Mouse (Mus musculus): ENCODE measurements at regions not wholly inside any gene's neighbourhood (a gene's known extent, or its start where the extent isn't known, plus 50 kb on each side); places are given as distances from the start of the nearest gene placed in this dataset.

DNA sequence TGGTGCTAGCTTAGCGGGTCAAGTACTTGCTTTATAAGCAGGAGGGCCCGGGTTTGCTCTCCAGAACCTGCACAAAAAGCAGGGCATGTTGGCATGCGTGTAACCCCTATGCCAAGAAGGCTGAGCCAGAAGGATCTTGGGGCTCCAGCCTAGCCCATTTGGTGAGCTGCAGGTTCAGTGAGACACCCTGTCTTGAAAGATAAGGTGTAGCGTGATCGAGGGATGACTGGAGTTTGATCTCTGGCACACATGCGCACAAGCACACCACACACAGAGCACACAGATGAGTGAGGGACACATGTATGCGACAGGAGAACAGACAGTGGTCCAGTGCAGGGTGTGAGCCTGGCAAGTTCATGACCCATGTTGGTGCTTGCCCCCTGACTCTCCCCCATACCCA, 152.1 kb downstream of the Gadd45g start:
- no peak overlapping the region for H3K4me3 ChIP-seq (ENCODE audit: low read depth, low read length)
- H3K9me3 ChIP-seq (ENCODE audit: low read length) = no peaks in the 10 kb centered on the region
- no peaks in the 10 kb centered on the region for H3K4me1 ChIP-seq (ENCODE audit: insufficient read depth)
- TF ChIP-seq CTCF (IDR thresholded peaks at IDR 0.05; ENCODE audit: low read depth) = no peak
- H3K27me3 ChIP-seq (ENCODE audit: insufficient read depth, low read length) = no peaks in the 10 kb centered on the region
- no peak overlapping the region for H3K9ac ChIP-seq
- no peaks in the 10 kb centered on the region for H3K36me3 ChIP-seq (ENCODE audit: insufficient read depth)
- 92% methylated on average over 7 of the region's 7 CpGs for WGBS
- no peak overlapping the region for H3K4me2 ChIP-seq (ENCODE audit: low read depth)
- ATAC-seq = no peak
- no peak for DNase-seq
- H3K27ac ChIP-seq (ENCODE audit: low read depth, low read length) = no peak overlapping the region

DNA sequence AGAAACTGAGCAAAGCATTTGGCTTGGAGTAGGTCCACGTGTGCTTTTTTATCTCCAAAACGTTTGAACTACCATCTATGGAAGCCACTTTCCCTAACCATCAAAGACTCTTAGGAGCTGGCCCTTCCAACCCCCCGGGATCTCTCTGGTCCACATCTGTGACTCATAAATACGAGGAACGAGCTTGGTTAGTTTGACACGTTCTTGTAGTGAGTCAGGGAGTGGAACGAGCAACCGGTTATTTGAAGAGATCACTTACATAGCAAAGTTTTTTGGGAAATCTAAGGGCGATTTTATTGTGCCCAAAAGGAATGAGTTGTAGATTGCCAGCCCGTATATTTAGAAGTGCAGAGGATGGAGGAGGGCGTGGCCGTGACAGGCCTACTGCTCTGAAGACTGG, 155.3 kb downstream of the Gadd45g start:
- ATAC-seq = no peak
- no peak for TF ChIP-seq CTCF (IDR thresholded peaks at IDR 0.05; ENCODE audit: low read depth)
- WGBS = 83% methylated on average over 12 of the region's 12 CpGs
- Histone ChIP-seq H3K4me2 (ENCODE audit: low read depth) (no peak overlapping the region), H3K27me3 (ENCODE audit: insufficient read depth, low read length) (no peaks in the 10 kb centered on the region), H3K27ac (ENCODE audit: low read depth, low read length) (no peak overlapping the region), H3K9me3 (ENCODE audit: low read length) (no peaks in the 10 kb centered on the region), H3K4me3 (ENCODE audit: low read depth, low read length) (no peak overlapping the region), H3K9ac (no peak overlapping the region), H3K36me3 (ENCODE audit: insufficient read depth) (no peaks in the 10 kb centered on the region), H3K4me1 (ENCODE audit: insufficient read depth) (no peaks in the 10 kb centered on the region)
- DNase-seq = no peak

DNA sequence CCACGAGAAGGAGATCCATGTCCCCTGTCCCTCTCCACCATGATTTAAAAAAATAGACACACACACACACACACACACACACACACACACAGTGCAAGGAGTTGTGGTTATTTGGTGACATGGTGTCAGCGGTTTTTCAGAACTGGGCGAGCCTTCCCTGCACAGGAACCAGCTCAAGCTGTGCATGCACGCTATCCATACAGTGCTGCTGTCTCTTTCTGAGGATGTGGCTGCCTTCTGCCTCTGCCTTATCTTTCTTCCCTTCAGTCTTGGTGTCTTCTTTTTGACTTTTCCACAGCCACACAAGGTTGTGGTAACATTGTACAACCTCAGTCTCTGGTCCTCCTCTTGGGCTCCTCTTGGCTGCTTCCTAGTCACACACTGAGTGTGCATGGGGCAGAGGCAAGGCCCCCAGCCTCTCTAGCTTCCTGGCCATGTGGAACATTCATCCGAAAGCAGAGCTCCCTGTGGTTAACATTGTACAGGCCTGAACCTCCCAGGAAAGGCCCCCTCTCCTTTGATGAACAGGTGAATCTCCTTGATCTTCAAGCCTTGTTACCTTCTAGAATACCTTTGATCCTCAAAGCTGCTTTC, 157.6 kb downstream of the Gadd45g start:
- Histone ChIP-seq H3K4me2 (ENCODE audit: low read depth) (no peak overlapping the region), H3K4me3 (ENCODE audit: low read depth, low read length) (no peak overlapping the region), H3K9ac (no peak overlapping the region), H3K9me3 (ENCODE audit: low read length) (no peaks in the 10 kb centered on the region), H3K27ac (ENCODE audit: low read depth, low read length) (no peak overlapping the region), H3K27me3 (ENCODE audit: insufficient read depth, low read length) (no peaks in the 10 kb centered on the region), H3K36me3 (ENCODE audit: insufficient read depth) (no peaks in the 10 kb centered on the region), H3K4me1 (ENCODE audit: insufficient read depth) (no peaks in the 10 kb centered on the region)
- no peak for DNase-seq
- no peak for TF ChIP-seq CTCF (IDR thresholded peaks at IDR 0.05; ENCODE audit: low read depth)
- ATAC-seq = no peak
- 89% methylated on average over 5 of the region's 5 CpGs for WGBS

DNA sequence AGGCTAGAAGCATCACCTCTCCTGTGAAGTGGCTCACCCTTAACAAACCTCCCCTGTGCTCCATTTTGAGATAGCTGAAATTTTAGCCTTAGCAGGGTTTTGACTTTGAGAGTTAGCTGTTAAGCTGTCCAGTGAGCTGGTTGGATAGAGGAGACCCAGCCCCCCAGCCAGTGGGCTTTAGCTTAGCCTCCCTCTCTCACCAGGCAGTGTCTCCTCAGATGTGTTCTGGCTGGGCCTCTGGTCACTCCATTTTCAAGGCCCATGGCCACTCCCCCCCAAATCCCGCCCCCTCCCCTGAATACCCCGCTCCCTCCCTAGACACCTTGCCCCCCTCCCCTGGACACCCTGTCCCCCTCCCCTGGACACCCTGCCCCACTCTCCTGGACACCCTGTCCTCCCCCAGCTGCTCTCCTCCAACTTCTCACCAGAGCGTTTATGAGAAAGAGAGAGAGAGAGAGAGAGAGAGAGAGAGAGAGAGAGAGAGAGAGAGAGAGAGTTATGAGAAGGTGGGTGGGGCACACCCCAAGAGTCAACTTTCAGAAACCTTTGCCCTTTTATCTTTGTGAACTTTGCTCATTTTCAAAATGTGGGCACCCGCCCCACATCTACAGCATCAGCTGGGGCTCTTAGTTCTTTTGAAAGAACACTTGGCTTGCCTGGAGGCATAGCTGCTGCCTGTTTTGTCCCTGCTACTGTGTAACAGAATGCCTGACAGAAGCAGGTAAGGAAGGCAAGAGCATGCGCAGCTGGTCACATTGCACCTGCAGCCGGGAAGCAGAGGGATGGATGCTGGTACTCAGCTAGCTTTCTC, 161.3 kb downstream of the Gadd45g start:
- Histone ChIP-seq H3K36me3 (ENCODE audit: insufficient read depth) (no peaks in the 10 kb centered on the region), H3K27me3 (ENCODE audit: insufficient read depth, low read length) (no peaks in the 10 kb centered on the region), H3K4me1 (ENCODE audit: insufficient read depth) (no peaks in the 10 kb centered on the region), H3K4me3 (ENCODE audit: low read depth, low read length) (no peak overlapping the region), H3K4me2 (ENCODE audit: low read depth) (no peak overlapping the region), H3K9me3 (ENCODE audit: low read length) (no peaks in the 10 kb centered on the region), H3K27ac (ENCODE audit: low read depth, low read length) (no peak overlapping the region), H3K9ac (no peak overlapping the region)
- TF ChIP-seq CTCF (IDR thresholded peaks at IDR 0.05; ENCODE audit: low read depth) = no peak
- ATAC-seq = no peak
- no peak for DNase-seq
- 78% methylated on average over 6 of the region's 6 CpGs for WGBS

DNA sequence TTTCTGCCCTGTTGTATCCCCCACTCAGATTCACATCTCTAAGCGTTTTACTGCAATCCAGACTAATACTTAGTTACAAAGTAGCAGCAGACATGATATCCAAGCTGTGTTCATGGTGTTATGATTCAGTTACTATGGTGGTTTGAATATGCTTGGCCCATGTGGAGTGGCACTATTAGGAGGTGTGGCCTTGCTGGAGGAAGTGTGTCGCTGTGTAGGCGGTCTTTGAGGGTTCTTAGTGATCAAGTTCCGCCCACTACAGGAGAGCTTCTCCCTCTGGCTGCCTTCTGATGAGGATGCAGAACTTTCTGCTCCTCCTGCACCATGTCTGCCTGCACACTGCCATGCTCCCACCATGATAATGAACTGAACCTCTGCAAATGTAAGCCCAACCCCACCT, 162.8 kb downstream of the Gadd45g start:
- no peaks in the 10 kb centered on the region for H3K27me3 ChIP-seq (ENCODE audit: insufficient read depth, low read length)
- no peak overlapping the region for H3K4me2 ChIP-seq (ENCODE audit: low read depth)
- H3K4me1 ChIP-seq (ENCODE audit: insufficient read depth) = 0 out of 2 replicates have a peak, but pooled peaks cover 6% of the 10 kb centered on the region
- no peak overlapping the region for H3K27ac ChIP-seq (ENCODE audit: low read depth, low read length)
- no peak for DNase-seq
- no peak overlapping the region for H3K9ac ChIP-seq
- WGBS = 88% methylated on average over 4 of the region's 4 CpGs
- H3K4me3 ChIP-seq (ENCODE audit: low read depth, low read length) = no peak overlapping the region
- no peak for ATAC-seq
- TF ChIP-seq CTCF (IDR thresholded peaks at IDR 0.05; ENCODE audit: low read depth) = no peak
- no peaks in the 10 kb centered on the region for H3K9me3 ChIP-seq (ENCODE audit: low read length)
- no peaks in the 10 kb centered on the region for H3K36me3 ChIP-seq (ENCODE audit: insufficient read depth)

DNA sequence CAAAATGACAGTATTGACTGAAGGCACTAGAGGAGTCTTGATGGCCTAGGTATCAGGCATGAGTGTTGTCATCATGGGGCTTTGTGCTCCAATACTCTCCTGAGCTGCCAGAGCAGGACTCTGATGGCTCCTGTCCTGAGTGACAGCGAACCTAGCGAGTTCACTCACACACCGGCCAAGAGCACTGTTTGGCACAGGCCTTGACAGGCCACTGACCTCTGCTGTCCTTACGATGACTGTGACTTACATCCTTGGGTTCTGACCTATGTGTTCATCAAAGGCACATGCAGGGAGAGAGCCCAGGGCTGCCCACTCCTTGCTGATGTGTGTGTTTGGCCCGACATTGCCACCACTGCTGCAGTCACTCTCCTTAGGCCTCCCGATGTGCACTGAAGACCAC, 163.3 kb downstream of the Gadd45g start:
- no peak overlapping the region for H3K9ac ChIP-seq
- H3K4me1 ChIP-seq (ENCODE audit: insufficient read depth) = 0 out of 2 replicates have a peak, but pooled peaks cover 6% of the 10 kb centered on the region
- no peak overlapping the region for H3K4me3 ChIP-seq (ENCODE audit: low read depth, low read length)
- TF ChIP-seq CTCF (IDR thresholded peaks at IDR 0.05; ENCODE audit: low read depth) = no peak
- ATAC-seq = no peak
- H3K27ac ChIP-seq (ENCODE audit: low read depth, low read length) = no peak overlapping the region
- no peak overlapping the region for H3K4me2 ChIP-seq (ENCODE audit: low read depth)
- no peaks in the 10 kb centered on the region for H3K9me3 ChIP-seq (ENCODE audit: low read length)
- no peaks in the 10 kb centered on the region for H3K27me3 ChIP-seq (ENCODE audit: insufficient read depth, low read length)
- DNase-seq = no peak
- no peaks in the 10 kb centered on the region for H3K36me3 ChIP-seq (ENCODE audit: insufficient read depth)
- WGBS = 96% methylated on average over 6 of the region's 6 CpGs

DNA sequence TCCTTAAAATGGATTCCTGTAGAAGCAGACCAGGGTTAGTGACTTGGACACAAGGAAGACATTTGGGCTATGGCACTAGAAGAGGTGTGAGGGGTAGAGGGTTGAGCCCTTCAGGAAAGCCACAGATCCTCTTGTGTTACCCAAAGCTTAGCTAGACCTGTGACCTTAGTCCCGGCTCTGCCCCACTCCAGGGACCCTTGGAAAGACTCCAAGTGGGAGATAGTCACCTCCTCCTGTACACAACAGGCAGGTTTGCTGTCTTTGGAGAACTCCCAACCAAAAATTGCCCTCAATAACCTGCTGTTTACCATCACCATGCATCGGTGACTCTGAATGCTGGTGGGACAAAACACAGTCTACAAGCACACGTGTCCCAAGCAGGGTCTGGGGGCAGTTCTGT, 164.5 kb downstream of the Gadd45g start:
- no peaks in the 10 kb centered on the region for H3K9me3 ChIP-seq (ENCODE audit: low read length)
- no peaks in the 10 kb centered on the region for H3K36me3 ChIP-seq (ENCODE audit: insufficient read depth)
- H3K9ac ChIP-seq = no peak overlapping the region
- H3K27me3 ChIP-seq (ENCODE audit: insufficient read depth, low read length) = no peaks in the 10 kb centered on the region
- H3K4me1 ChIP-seq (ENCODE audit: insufficient read depth) = peaks cover 14% of the 10 kb centered on the region; the same call in 1 of the 2 replicates
- H3K4me2 ChIP-seq (ENCODE audit: low read depth) = no peak overlapping the region
- no peak for ATAC-seq
- no peak for TF ChIP-seq CTCF (IDR thresholded peaks at IDR 0.05; ENCODE audit: low read depth)
- WGBS = 76% methylated on average over 3 of the region's 3 CpGs
- no peak overlapping the region for H3K4me3 ChIP-seq (ENCODE audit: low read depth, low read length)
- H3K27ac ChIP-seq (ENCODE audit: low read depth, low read length) = no peak overlapping the region
- DNase-seq = no peak
